Mouse (Mus musculus) heart, postnatal 25 days (tissue): ENCODE measurements around the gene Vmn2r93. TPM values are rescaled to one million over a fixed set of nuclear protein-coding genes. Genes with fewer than 3 reads are reported as not detected.

Experiments
- DNase-seq: peaks from one replicate; pipeline ENCODE4 v3.0.0; 2022; ENCODE audit warnings: low spot score
- intact Hi-C: fragments of 180-260 bp; cut with DNase I; formaldehyde crosslinking; loops from one replicate; pipeline ENCODE4 v1.15.1; 2025
- total RNA-seq, 2 experiments: library from RNA; stranded (reverse); gene quantifications; 2 replicates each; pipeline ENCODE4 v1.2.3; 2021

The Vmn2r93 gene
- not detected for total RNA-seq

- no peak for DNase-seq
- intact Hi-C loops: no loop called here
These were observed at the start of gene Vmn2r93 for GRCm38 (mm10) chr17:18297799-18298198. Gene Vmn2r93, plus strand, starts transcription at chr17:18298099.

- no peak for DNase-seq
These were observed 20.2 kb upstream of the Vmn2r93 start, which contains the start of gene Vmn2r94 for GRCm38 (mm10) chr17:18277656-18278055. Gene Vmn2r94, minus strand, starts transcription at chr17:18277756.

GRCm38 (mm10) chr17:18323031-18323430 lies 25.1 kb downstream of the Vmn2r93 start:
- DNase-seq: no peak
- intact Hi-C loops: no loop called here

More at GRCm38 (mm10) chr17:18277656-18278055, 20.2 kb upstream of the Vmn2r93 start, which contains the start of gene Vmn2r94:
- intact Hi-C loops: no loop called here

GRCm38 (mm10) chr17:18360007-18360406 lies 62.1 kb downstream of the Vmn2r93 start:
- intact Hi-C loops: no loop called here
- DNase-seq: no peak

- intact Hi-C loops: no loop called here
- DNase-seq: no peak
These were observed 62.7 kb downstream of the Vmn2r93 start for GRCm38 (mm10) chr17:18360602-18361001.

Other genes with a start within 250 kb of the Vmn2r93 start
- not detected for gene Vmn2r124, start 248.7 kb upstream of the Vmn2r93 start, total RNA-seq
- gene Vmn2r91, start 213.1 kb upstream of the Vmn2r93 start, total RNA-seq: not detected
- gene Vmn2r92, start 146.2 kb upstream of the Vmn2r93 start, total RNA-seq: not detected
- gene Vmn2r94, start 20.3 kb upstream of the Vmn2r93 start, total RNA-seq: not detected
- not detected for gene Vmn2r95, start 126.0 kb downstream of the Vmn2r93 start, total RNA-seq